Mouse (Mus musculus) forebrain, embryonic 13.5 days (tissue): ENCODE measurements at regions not wholly inside any gene's neighbourhood (a gene's known extent, or its start where the extent isn't known, plus 50 kb on each side); places are given as distances from the start of the nearest gene placed in this dataset.

ENCODE experiments used
- ATAC-seq: fragments of 200-750 bp; cut with Nextera tagmentation; 2 replicates; pipeline ENCODE4 v1.8.0; 2017
- H3K27ac ChIP-seq: fragments of 300-500 bp; sonication (generic); 2 replicates; pipeline ENCODE4 v1.5.1; 2015; ENCODE audit warnings: inconsistent platforms, mild to moderate bottlenecking, moderate library complexity
- H3K27me3 ChIP-seq: fragments of 300-500 bp; sonication (generic); 2 replicates; pipeline ENCODE4 v1.6.1; 2015; ENCODE audit warnings: mild to moderate bottlenecking, inconsistent platforms
- H3K36me3 ChIP-seq: fragments of 300-500 bp; sonication (generic); 2 replicates; pipeline ENCODE4 v1.6.1; 2015; ENCODE audit warnings: mild to moderate bottlenecking, inconsistent platforms; ENCODE audit not compliant: poor library complexity, severe bottlenecking
- H3K4me1 ChIP-seq: fragments of 300-500 bp; sonication (generic); 2 replicates; pipeline ENCODE4 v1.6.1; 2015; ENCODE audit warnings: inconsistent platforms
- H3K4me2 ChIP-seq: fragments of 300-500 bp; sonication (generic); 2 replicates; pipeline ENCODE4 v1.6.1; 2015; ENCODE audit warnings: inconsistent platforms, mild to moderate bottlenecking, moderate library complexity
- H3K4me3 ChIP-seq: fragments of 300-500 bp; sonication (generic); 2 replicates; pipeline ENCODE4 v1.5.1; 2015; ENCODE audit warnings: mild to moderate bottlenecking, inconsistent platforms
- H3K9ac ChIP-seq: fragments of 300-500 bp; sonication (generic); 2 replicates; pipeline ENCODE4 v1.6.1; 2015; ENCODE audit warnings: mild to moderate bottlenecking, inconsistent platforms
- H3K9me3 ChIP-seq: fragments of 300-500 bp; sonication (generic); replicated peaks from 2 replicates; pipeline ENCODE4 v1.6.1; 2016; ENCODE audit warnings: inconsistent platforms
- WGBS: fragments of 180-500 bp; shearing (Covaris S2); methylation state at CpG from one replicate; pipeline ENCODE4 v1.1.7; 2015; 5-methylcytosine and 5-hydroxymethylcytosine counted together

DNA sequence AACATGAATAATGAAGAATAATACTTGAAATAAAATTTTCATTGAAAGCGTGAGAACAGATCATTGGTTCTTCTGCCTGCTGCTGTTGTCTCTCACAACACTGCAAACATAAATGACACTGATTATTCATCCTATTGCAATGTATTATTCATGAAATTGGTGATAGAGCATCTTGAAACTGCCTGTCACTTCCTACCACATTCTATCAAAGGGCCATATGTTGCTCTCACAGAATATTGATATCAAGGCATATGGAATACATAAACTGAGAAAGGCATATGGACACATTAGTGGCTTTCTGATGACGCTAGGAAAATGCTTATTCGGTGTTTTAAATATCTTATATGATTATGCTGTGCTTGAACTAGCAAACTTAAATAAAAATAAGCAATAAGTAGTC, 371.6 kb downstream of the Cdh19 start:
- 66% methylated on average over 3 of the region's 3 CpGs for WGBS

DNA sequence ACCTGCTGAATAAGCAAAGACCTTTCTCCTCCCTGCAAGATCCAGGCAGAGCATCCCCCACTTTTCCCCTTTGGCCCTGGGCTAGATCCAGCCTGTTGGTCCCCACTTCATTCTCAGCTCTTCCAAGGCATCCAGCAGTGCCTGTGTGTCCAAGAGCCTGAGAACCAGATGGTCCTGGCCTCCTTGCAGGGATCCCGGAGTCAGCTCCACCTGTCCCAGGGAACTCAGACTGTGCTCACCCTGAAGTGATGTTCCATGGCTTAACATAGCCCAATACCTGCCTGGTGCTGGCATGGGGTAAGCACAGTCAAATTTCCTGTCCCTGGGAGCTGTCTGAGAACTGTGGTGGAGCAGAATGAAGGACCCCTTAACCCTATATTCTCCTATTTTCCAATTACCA, 396.1 kb downstream of the Cdh19 start:
- ATAC-seq: no peak
- H3K4me2 ChIP-seq: no peak overlapping the region
- no peaks in the 10 kb centered on the region for H3K27me3 ChIP-seq
- WGBS: 89% methylated on average over 1 of the region's 1 CpGs
- no peak overlapping the region for H3K27ac ChIP-seq
- no peak overlapping the region for H3K9ac ChIP-seq
- no peak overlapping the region for H3K4me3 ChIP-seq
- H3K9me3 ChIP-seq: no peaks in the 10 kb centered on the region
- no peaks in the 10 kb centered on the region for H3K4me1 ChIP-seq
- H3K36me3 ChIP-seq: no peaks in the 10 kb centered on the region

More for the DNA sequence above, 371.6 kb downstream of the Cdh19 start:
- Histone ChIP-seq H3K4me3 (no peak overlapping the region), H3K9ac (no peak overlapping the region), H3K9me3 (no peaks in the 10 kb centered on the region), H3K36me3 (no peaks in the 10 kb centered on the region), H3K27me3 (no peaks in the 10 kb centered on the region), H3K4me2 (no peak overlapping the region), H3K4me1 (no peaks in the 10 kb centered on the region), H3K27ac (no peak overlapping the region)
- peak; percentile 78 for ATAC-seq
